Mouse (Mus musculus): ENCODE results near the gene Scrg1.
"Not testable (repeated sequence)": the region's sequence is repeated elsewhere in the genome, so short reads cannot be mapped to it uniquely, and the experiment has no call there.

Gene Scrg1

DNA sequence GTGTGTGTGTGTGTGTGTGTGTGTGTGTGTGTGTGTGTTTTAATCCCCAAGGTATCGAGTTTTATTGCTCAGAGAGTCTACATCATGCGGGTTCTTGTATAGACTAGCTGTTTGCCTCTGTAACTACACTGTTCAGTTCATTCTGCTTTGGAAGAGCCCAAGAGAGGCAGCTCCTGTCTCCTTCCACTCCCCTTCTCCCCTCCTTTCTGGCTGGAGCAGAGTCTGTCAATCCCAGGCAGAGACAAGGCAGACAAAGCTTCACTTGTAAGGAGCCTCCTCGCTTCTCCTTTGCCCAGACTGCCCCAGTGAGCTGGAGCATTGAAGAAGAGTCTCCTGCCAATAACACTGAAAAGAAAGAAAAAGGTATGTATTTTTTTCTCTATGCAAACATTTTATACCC is at the start of gene Scrg1:
TSS of gene Scrg1 (plus strand) at position 159 of the 400 bp plus-strand sequence.
- no peak for DNase-seq (ENCODE audit: low read depth in 1 of 2, low spot score in 2 of 2)

- no peak for DNase-seq (ENCODE audit: low read depth in 1 of 2, low spot score in 2 of 2)
These were observed 49.4 kb upstream of the Scrg1 start for GRCm38 (mm10) chr8:57406366-57406765.

- DNase-seq (ENCODE audit: low read depth in 1 of 2, low spot score in 2 of 2): no peak
These were observed 46.4 kb upstream of the Scrg1 start for GRCm38 (mm10) chr8:57409333-57409732.

DNA sequence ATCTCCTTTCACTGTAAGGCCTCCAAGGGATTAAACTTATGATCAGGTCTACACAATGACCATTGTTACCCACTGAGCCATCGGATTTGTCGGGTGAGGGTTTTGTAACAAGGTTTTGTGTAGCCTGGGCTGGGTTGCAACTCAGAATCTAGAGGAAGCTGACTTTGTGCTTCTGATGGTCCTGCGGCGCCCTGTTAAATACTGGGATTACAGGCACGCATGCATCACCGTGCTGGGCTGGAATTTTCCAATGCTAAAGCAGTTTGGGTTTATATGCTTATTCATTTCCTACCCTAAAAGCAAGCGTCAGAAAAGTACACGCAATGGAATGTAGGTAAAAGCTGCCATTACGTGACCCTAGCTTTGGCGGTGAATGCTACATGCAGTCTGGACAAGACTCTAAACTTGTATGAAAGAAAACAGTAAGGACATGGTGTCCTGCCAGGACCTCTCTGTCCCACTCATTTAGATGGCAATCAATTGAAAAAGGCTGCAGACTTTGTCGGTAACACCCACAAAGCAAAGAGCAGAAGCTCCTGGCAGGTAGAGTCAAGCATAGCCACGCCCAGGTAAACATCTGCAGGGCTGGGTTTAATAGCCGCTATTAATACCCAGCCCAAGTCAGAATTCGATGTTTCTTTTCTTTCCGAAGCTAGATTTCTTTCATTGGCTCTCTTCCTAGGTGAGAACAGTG is 45.8 kb upstream of the Scrg1 start:
- DNase-seq (ENCODE audit: low read depth in 1 of 2, low spot score in 2 of 2): no peak

GRCm38 (mm10) chr8:57410473-57410863 is 45.3 kb upstream of the Scrg1 start:
- DNase-seq (ENCODE audit: low read depth in 1 of 2, low spot score in 2 of 2): no peak

DNA sequence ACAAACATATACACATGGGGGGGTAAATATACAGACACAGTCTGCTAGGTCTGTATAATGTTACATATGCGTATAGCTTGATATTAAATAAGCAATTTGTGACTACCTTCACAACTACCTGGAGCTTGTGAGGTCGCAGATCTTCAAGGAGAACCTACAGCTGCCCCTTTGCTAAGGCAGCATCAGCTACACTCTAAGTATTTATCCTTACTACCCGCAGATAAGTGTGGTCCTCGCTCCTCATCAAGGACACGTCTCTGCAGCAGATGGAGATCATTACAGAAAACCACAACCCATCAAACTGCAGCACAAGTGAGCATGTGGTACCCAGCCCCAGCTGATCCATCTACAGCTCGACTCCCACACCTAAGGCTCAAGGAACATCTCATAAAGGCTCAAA is 44.4 kb upstream of the Scrg1 start:
- DNase-seq (ENCODE audit: low read depth in 1 of 2, low spot score in 2 of 2): no peak

- no peak for DNase-seq (ENCODE audit: low read depth in 1 of 2, low spot score in 2 of 2)
These were observed 38.9 kb upstream of the Scrg1 start for GRCm38 (mm10) chr8:57416827-57417226.

GRCm38 (mm10) chr8:57426074-57426473 is 29.6 kb upstream of the Scrg1 start:
- no peak for DNase-seq (ENCODE audit: low read depth in 1 of 2, low spot score in 2 of 2)

DNA sequence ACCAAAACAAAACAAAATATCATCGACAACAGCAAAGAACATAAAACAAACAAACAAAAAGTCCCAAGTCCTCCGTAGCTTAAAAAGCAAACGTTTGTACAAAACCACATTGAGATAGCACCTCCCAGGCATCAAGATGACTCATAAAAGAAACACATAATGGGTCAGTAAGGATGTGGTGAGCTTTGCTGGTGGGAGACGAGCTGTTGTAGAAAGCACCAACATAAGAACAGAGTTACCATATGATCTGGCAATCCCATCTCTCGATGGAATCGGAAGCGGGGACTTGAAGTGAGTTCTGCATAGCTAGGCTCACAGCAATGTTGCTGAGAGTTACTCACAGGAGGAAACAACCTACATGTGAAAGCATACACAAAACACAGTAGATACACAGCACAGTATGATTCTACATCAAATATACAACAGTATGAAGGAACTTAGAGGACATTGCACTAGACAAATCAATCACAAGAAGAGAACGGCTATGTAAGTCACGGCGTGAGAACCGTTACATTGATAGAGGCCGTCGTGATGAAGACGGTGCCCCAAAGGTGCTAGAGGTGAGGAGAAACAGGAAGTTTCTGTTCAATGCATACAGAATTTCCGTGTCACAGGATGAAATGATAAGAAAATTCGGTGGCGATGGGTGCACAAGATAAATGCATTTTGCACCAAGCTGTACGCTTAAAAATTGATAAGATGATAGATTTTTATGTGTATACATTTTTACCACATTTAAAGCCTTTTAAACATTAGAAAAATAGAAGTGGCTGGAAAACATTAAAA is 27.9 kb upstream of the Scrg1 start:
- no peak for DNase-seq (ENCODE audit: low read depth in 1 of 2, low spot score in 2 of 2)

DNA sequence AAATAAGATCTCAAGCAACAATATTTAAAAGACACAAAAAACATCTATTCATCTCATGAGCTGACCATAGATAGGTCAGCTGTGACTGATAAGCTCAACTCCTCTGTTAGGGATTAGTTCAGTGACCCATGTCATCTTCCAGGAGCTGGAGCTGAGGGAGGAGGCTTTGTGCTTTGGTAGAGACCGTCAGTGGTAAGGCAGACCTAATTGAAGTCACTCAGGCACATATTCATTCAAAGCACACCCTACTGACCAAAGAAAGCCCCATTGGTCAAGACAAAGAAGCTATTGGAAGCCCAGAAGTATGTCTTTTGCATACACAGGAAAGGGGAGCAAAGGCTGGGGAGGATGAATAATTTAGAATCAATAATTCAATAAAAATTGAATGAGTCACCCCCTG is 27.2 kb upstream of the Scrg1 start:
- no peak for DNase-seq (ENCODE audit: low read depth in 1 of 2, low spot score in 2 of 2)

- DNase-seq (ENCODE audit: low read depth in 1 of 2, low spot score in 2 of 2): peak; percentile 28 to 66
These were observed 26.4 kb upstream of the Scrg1 start for GRCm38 (mm10) chr8:57429166-57429887.

DNA sequence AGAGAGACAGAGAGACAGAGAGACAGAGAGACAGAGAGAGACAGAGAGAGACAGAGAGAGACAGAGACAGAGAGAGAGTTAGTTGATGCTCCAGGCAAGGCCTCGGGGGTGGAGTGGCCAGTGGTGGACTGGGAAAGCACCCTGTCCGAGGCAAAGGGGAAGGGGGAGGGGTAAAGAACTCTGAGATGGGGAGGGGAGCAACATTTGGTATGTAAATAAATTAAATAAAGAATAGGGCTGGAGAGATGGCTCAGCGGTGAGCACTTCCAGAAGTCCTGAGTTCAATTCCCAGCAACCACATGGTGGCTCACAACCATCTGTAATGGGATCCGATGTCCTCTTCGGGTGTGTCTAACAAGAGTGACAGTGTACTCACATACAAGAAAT is 25.8 kb upstream of the Scrg1 start:
- not testable (repeated sequence) for DNase-seq (ENCODE audit: low read depth in 1 of 2, low spot score in 2 of 2)

DNA sequence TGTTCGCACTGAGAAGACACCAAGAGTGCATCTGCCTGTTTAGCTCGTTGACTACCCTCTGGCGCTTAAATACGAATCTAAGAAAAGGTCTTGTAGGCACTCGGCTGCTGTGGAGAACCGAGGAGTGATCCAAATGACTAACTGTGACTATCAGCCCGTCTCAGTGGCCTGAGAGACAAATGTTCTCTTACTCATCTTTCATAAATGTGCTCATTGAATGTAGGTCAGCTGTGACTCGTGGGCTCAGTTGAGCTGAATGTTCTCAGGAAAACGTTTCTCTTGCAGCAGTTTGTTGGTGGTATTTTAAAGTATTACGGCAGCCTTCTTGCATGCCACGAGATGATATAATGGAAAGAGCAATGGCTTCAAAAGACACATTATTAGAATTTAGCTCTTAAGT is 24.8 kb upstream of the Scrg1 start:
- no peak for DNase-seq (ENCODE audit: low read depth in 1 of 2, low spot score in 2 of 2)

- peak; percentile 28 to 38 for DNase-seq (ENCODE audit: low read depth in 1 of 2, low spot score in 2 of 2)
These were observed 22.9 kb upstream of the Scrg1 start for GRCm38 (mm10) chr8:57432802-57433201.

GRCm38 (mm10) chr8:57435768-57436436 is 19.8 kb upstream of the Scrg1 start:
- no peak for DNase-seq (ENCODE audit: low read depth in 1 of 2, low spot score in 2 of 2)

- DNase-seq (ENCODE audit: low read depth in 1 of 2, low spot score in 2 of 2): no peak
These were observed 19.3 kb upstream of the Scrg1 start for GRCm38 (mm10) chr8:57436437-57436796.

DNA sequence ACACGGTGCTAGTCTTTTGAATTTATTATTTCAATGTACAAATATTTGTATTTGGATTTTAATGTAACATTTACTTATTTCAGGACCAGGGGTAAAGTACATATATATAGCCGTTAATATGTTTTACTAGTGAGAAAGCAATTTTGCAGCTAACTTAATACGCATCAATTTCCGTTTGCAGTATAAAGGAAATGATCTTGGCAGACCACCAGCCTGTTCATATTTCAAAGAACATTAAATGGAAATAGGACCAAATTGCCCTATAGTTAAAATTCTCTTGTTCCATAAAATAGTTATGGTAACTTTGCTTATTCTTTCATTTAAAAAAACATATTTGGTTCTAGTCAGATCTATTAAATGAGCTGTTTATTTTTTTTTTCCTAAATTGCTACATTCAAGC is 14.6 kb upstream of the Scrg1 start:
- no peak for DNase-seq (ENCODE audit: low read depth in 1 of 2, low spot score in 2 of 2)

DNA sequence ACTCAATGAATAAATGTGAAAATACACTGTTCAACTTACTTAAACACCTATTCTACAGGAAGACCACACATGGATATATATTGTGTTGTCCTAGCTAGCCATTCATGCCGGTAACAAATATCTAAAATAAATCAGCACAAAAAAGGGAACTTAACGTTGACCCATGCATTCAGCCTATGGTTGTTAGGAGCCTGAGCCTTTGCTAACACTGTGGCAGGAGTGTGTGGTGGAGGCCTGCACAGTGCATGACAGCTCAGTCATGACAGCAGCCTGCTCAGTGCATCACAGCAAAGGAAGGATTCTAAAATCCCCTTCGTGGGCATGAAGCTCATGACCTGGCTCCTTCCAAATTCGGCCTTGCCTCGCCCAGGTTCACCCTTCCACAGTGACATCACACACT is 14.2 kb upstream of the Scrg1 start:
- DNase-seq (ENCODE audit: low read depth in 1 of 2, low spot score in 2 of 2): no peak

GRCm38 (mm10) chr8:57443289-57443688 is 12.4 kb upstream of the Scrg1 start:
- no peak for DNase-seq (ENCODE audit: low read depth in 1 of 2, low spot score in 2 of 2)

GRCm38 (mm10) chr8:57445901-57446300 is 9.8 kb upstream of the Scrg1 start:
- not testable (repeated sequence) for DNase-seq (ENCODE audit: low read depth in 1 of 2, low spot score in 2 of 2)

DNA sequence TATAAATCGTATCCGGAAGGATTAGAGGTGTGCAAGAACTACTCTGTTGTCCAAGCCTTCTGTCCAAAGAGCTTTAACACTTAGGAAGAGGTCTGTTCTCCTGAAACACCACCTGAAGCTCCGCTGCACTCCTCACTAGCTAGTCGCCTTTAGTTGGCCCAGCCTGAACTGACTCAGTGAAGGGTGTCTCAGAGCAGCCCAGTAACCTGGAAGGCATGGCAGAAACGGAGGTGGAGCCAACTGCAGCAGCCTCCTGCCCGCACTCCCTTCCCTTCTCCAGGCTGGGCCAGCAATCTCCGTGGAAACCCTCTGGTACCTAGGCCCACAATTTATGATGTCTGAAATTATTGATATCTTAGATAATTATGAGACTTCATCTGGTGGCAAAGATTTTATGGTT is 5.0 kb upstream of the Scrg1 start:
- DNase-seq (ENCODE audit: low read depth in 1 of 2, low spot score in 2 of 2): no peak

DNA sequence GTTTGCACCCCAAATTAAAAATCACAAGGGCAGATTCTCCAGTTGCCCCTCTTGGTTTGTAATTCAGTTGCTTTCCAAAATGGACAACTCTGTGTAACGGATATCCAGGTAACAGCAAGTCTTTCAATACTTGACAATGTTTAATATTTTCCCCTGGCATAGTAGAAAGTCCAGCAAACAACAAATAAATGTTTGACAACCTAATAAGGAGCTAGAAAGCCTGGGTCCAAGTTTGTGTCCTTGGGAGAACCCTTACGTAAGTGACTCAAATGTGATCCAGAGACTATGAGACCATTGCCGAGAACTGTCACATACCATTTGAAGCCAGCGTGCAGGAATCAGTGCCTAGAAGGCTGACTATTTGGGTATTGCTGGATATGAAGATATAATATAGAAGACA is 3.8 kb upstream of the Scrg1 start:
- DNase-seq (ENCODE audit: low read depth in 1 of 2, low spot score in 2 of 2): no peak
